Mouse (Mus musculus): Measurements from ENCODE around the gene Gcsam. TPM values are rescaled to one million over a fixed set of nuclear protein-coding genes. Genes with fewer than 3 reads are reported as not detected.

Gcsam gene
- polyA plus RNA-seq (2012), result not detected in 2 replicates

DNA sequence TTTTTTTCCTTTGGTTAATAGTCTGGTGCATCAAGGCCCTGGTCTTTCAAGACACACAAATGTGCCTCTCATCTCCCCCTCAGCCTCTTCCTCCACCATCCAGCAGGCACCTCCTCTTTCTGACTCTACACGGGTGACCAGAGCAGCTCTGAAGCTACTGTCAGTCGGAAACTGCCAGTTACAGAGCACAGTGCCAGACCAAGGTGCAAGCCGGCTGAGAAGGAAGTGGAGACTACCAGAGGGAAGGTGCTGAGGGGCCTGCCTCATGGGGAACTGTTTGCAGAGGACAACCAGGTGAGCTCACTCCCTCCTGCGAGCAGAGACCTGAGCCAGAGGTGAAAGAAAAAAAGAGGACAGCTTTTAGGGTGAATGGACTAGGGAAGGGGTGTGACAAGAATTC is at the start of gene Gcsam:
Gene Gcsam, plus strand, starts transcription at position 114 of the 400 bp plus-strand sequence.
- no peak for TF ChIP-seq GATA1 (IDR thresholded peaks at IDR 0.05; ENCODE audit: low read length)

DNA sequence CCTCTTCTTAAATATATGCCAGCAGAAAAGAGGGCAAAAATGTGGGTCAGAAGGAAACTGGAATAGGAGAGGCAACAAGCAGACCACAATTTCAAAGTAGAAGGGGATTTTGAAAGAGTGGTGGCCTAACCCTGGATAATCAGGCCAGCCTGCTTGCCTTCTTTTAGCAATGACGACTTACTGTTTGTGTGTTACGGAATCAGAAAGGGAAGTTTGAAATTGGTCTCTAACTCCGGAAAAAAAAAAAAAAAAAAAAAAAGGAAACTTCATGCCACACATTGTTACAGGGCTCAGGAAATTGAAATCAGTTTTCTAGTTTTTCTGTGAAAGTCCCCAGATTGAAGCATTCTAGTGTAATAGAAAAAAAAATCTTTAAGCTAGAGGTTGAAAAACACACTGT is 48.4 kb upstream of the Gcsam start:
- TF ChIP-seq GATA1 (IDR thresholded peaks at IDR 0.05; ENCODE audit: low read length), result no peak

DNA sequence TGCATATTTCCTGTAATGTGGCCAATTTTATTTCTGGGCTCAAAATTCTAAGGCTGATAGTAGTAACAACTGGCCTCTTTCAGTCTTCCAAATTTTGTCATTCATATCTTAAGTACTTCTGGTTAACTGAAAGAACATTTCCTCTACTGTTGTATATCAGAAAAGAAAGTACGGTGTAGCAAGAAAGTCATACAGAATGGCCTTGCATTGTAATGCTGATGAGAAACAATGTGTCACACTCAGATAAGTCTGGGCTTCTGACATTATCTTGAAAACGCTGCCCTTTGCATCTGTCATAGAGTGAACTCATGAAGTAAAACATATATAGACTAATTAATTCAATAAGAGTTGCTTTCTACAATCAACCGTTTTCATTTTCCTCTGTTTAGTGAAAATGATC is 37.9 kb upstream of the Gcsam start:
- no peak for TF ChIP-seq GATA1 (IDR thresholded peaks at IDR 0.05; ENCODE audit: low read length)

DNA sequence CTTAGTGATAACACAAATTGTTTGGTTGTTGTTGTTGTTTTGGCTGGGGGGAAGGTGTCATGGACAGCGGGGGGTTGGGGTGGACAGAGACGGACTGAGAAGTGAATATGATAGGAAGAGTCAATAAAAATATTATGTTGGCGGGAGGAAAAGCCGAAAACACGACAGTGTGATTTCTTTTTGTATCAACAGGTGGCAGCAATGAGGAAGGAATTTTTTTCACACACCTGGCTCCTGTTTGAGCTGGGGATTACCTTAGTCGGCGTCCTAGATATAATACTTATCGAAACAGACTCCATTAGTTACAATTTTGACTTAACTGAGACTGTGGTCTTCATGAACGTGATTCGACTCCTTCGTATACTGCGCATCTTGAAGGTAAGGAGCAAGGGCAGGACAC is 30.3 kb upstream of the Gcsam start:
- TF ChIP-seq GATA1 (IDR thresholded peaks at IDR 0.05; ENCODE audit: low read length), result no peak

DNA sequence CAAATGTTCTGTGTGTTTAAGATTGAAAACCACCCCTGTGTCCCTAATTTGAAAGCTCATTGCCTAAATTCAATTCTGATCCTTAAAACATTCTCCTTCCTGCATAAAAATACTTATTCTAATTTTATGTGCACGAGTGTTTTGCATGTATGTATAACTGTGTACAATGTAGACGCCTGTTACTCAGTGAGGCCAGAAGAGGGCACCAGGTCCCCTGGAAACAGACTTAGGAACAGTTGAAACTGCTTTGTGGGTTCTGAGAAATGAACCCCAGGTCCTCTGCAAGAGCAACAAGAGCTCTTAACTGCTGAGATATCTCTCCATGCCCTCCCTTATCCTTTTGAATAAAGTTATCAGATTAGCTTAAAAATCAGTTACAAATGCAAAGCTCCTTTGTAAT is 27.7 kb upstream of the Gcsam start:
- no peak for TF ChIP-seq GATA1 (IDR thresholded peaks at IDR 0.05; ENCODE audit: low read length)

DNA sequence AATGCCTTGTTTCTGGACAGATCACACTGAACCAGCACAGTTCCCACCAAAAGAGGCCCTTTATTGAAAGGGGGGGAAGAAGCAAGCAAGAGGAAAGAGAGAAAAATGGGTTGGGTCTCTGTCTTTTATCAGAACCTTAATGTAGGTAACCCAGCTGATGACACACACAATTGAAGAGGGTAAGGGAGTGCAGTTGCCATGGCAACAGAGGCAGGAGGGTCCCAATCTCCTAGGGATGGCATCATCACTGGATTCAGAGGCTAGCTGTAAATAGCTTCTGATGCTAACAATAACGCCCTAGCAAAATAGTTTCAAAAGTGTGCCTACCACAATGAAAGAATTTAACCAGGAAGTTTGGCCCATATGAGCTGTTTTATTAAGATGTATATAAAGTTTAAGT is 16.5 kb upstream of the Gcsam start:
- no peak for TF ChIP-seq GATA1 (IDR thresholded peaks at IDR 0.05; ENCODE audit: low read length)

DNA sequence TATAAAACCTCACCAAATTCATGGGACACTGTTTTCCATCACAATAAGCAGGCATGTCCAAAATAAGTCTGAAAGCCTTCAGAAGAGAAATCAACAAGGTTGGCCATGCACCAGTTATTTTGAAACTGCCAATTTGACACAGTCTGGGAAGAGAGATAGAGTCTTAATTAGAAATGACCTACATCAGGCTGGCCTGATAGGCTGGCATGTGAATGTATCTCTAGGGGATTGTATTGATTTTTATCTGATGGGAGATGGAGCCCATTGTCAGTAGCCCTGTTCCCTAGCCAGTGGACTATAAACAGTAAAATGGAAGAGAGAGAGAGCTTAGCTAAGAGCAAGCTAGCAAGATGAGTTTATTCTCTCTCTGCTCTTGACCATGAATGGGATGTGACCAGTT is 14.7 kb upstream of the Gcsam start:
- no peak for TF ChIP-seq GATA1 (IDR thresholded peaks at IDR 0.05; ENCODE audit: low read length)

DNA sequence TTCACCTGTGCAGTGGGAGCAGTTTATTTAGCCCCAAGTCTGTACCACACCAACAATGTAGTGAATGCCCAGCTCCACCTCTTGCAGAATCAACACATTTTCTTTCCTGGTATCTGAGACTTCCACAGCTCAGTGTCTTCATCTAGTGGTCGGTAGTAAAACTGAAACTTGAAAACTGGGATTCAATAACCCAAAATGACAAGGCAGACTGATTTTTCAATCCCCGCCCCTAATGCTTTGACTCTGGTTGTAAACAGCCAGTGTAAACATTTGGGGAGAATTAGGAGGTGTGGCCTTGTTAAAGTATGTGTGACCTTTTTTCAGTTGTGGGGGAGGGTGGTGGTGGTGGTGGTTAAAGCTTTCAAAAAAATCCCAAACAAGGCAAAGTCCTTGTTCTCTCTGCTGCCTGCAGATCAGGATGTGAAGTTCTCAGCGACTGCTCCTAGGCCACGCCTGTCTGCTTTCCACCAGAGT is 1.7 kb upstream of the Gcsam start:
- no peak for TF ChIP-seq GATA1 (IDR thresholded peaks at IDR 0.05; ENCODE audit: low read length)

DNA sequence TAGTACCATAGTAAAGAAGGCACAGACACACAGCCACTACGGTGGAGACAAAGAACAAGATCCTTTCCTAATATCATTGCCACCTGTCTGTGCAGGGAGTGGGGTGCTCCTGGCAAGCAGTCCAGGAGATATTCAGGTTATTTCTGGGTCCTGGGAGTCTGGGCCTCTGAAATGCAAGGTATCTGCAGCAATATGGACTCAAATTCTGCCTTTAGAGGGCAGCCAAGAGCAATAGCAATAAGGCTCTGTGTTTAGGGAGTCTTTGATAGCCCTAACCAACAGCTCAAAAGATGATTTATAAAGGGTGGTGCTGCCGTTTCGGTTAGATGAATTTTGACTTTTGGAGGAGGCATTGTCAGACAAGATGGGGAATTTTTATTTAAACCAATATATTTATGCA is 880 bp upstream of the Gcsam start:
- no peak for TF ChIP-seq GATA1 (IDR thresholded peaks at IDR 0.05; ENCODE audit: low read length)

DNA sequence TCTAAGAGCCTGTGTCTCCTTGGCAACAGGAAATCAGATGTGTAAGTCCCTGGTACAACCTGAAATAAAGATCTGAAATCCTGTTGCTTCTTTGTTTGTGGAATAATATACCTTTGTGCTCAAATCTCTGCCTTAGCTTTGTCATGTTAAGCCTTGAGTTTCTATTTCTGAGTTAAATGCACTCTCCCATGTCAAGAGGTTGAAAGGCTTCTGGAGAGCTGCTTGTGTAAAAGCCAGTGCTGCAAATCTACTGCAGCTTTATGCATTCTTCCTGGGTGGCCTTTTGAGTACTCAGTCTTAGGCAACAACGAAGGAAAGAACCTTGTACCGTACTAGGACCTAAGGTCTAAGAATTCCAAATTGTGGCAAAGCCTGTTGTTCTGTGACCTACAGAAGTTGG is 3.1 kb downstream of the Gcsam start:
- TF ChIP-seq GATA1 (IDR thresholded peaks at IDR 0.05; ENCODE audit: low read length), result no peak

DNA sequence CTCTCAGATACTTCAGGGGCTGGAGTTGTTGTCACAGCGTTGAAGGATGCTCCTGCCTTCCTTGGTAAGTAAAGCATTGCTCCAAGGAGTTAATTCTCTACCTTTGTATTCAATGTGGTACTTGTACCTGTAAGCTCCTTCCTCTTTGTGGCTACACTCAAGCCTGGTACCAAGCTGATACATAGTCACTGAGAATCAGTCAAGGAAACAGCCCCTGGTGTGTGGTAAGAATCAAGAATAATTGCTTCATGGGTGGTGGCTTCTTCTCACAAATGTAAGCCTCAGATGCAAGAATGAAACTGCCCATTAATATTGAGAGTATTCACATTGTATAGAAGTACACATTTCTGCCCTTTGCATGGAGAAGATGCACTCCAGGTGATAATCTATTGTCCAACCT is 5.8 kb downstream of the Gcsam start:
- TF ChIP-seq GATA1 (IDR thresholded peaks at IDR 0.05; ENCODE audit: low read length), result no peak

DNA sequence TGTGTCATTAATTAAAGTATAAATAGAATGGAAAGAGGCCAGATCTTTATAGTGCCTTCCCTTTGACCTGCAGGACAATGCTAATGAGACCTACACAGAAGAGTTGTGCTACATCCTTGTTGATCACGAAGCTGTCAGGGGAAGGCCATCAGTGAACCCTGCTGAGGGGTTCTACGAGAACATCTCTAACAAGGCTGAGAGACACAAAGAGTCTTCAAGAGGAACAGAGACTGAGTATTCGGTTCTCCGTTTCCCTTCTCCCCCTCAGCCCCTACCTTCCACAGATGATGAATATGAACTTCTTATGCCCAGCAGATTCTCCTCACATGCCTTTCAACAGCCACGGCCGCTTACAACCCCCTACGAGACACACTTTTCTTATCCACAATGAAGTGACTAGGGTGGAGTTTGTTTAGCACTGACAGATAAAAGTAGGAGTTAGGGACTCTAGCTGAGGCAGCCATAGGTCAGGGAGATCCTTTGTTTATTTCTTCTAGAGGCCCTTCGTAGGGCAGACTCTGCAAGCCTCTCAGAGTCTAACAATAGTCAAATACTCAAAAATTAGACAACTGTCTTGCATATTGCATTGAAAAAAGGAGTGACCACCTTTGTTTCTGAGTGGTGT is 9.7 kb downstream of the Gcsam start:
- TF ChIP-seq GATA1 (IDR thresholded peaks at IDR 0.05; ENCODE audit: low read length), result no peak

DNA sequence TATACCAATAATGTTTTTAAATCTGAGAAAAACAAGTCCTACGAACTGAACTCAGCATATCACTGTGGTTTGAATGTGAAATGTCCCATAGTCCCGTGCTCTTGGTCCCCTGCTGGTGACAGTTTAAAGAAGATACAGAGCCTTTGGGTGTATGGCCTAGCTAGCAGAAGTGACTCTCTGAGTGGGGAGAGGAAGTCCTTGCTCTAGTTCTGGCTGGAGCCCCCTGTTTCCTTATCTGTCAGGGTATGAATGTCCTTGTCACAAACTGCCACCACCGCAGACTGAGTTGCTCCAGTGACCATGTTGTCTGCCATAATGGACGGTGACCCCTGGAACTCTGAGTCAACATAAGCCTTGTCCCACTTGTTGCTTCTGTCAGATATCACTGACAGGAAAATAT is 13.1 kb downstream of the Gcsam start:
- no peak for TF ChIP-seq GATA1 (IDR thresholded peaks at IDR 0.05; ENCODE audit: low read length)

DNA sequence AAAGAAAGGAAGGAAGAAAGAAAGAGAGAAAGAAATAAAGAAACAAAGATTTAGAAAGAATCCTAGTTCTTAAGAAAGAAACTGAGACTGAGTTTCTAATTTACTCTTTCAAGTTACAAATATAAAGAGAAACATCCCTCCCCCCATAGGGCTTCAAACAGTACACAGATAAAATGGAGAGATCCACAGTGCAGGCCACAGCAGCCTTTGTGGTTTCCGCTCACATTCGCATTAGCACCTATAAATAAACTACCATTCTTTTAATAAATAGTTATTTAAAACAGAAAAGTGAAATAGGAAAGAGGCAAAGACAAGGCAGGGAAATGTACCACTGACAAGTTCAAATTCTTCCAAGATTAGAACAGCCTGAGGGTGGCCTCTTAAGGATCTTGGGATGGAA is 14.6 kb downstream of the Gcsam start:
- TF ChIP-seq GATA1 (IDR thresholded peaks at IDR 0.05; ENCODE audit: low read length), result no peak

DNA sequence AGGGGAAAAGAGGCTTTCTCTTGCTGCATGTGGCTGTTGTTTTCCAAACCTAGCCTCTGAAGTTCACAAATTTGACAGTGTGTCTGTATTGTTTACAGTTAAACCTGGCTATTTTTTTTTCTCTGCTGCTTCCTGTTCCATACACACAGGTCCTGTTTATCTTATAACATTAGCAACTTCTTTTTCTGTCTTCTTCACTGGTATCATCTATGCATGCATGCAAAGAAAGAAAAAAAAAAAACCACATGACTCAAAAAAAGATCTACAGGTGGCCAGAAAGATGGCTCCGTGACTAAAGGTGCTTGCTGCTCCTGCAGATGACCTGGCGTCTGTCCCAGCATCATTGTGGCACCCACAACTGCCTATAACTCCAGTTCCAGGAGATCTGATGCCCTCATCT is 15.2 kb downstream of the Gcsam start:
- TF ChIP-seq GATA1 (IDR thresholded peaks at IDR 0.05; ENCODE audit: low read length), result no peak

DNA sequence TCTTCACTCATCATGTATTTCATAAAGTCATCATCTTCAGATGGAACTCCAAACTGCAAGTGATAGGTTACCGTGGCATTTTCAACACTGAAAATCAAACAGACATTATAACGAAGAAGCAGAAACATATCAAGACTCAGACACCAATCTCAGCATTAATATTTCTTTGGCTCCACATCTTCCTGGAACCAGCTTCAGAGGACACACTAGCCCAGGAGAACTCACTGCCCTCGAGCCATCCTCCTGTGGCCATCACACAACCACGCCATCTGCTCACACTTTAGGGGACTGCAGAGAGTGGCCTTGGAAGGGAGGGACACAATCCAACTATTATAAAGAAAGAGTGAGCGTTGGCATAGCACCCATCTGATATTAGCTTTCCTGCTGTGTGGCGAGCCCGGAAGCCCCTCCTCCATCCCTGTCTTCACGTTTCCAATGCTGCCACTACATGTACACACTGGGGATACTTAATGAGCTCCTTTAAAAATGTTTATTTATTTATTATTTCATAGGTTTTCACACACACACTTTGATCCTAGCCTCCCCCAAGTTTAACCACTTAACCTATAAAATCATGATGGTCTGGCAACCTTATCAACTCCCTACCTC is 19.4 kb downstream of the Gcsam start:
- no peak for TF ChIP-seq GATA1 (IDR thresholded peaks at IDR 0.05; ENCODE audit: low read length)

DNA sequence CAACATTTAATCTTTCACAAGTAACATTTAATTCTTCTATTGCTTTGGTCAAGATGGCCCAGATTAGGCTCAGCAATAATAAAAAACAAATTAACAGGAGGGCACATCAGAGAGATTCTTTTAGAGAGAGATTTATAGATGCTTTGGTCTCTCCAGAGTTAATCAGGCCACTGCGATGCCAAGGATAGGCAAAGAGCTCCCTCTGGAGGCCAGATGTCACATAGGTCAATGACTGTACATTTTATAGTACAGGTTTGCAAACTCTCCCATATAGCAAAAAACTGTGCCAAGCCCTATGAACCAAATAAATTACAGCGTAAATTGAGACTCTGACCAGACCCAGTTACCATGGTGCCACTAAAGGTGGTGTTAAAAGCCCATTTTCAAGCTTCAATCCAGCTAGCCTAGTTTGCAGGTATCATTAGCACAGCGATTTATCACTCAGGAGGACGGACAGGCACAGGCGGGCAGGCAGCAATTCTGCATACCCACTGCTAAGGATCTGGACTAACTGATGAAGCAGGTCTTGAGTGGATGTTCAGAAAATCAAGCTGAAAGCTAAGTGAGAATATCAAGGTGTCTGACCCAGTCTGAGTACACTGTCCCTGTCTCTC is 20.3 kb downstream of the Gcsam start:
- no peak for TF ChIP-seq GATA1 (IDR thresholded peaks at IDR 0.05; ENCODE audit: low read length)
